Mouse (Mus musculus) midbrain, embryonic 12.5 days (tissue): ENCODE measurements at regions not wholly inside any gene's neighbourhood (a gene's known extent, or its start where the extent isn't known, plus 50 kb on each side); places are given as distances from the start of the nearest gene placed in this dataset.

Experiments used
- ATAC-seq: fragments of 200-750 bp; cut with Nextera tagmentation; 2 replicates; pipeline ENCODE4 v1.8.0; 2017; ENCODE audit warnings: low read depth, moderate TSS enrichment, moderate library complexity; ENCODE audit not compliant: low FRiP score
- H3K27ac ChIP-seq: fragments of 300-500 bp; sonication (generic); replicated peaks from 2 replicates; pipeline ENCODE4 v1.5.1; 2016; ENCODE audit warnings: mild to moderate bottlenecking
- H3K27me3 ChIP-seq: fragments of 300-500 bp; sonication (generic); 2 replicates; pipeline ENCODE4 v1.6.1; 2016; ENCODE audit warnings: mild to moderate bottlenecking
- H3K36me3 ChIP-seq: fragments of 300-500 bp; sonication (generic); 2 replicates; pipeline ENCODE4 v1.6.1; 2016
- H3K4me1 ChIP-seq: fragments of 300-500 bp; sonication (generic); 2 replicates; pipeline ENCODE4 v1.6.1; 2016
- H3K4me2 ChIP-seq: fragments of 300-500 bp; sonication (generic); replicated peaks from 2 replicates; pipeline ENCODE4 v1.6.1; 2016; ENCODE audit warnings: mild to moderate bottlenecking, moderate library complexity
- H3K4me3 ChIP-seq: fragments of 300-500 bp; sonication (generic); 2 replicates; pipeline ENCODE4 v1.5.1; 2016; ENCODE audit warnings: mild to moderate bottlenecking
- H3K9ac ChIP-seq: fragments of 300-500 bp; sonication (generic); replicated peaks from 2 replicates; pipeline ENCODE4 v1.6.1; 2016; ENCODE audit warnings: mild to moderate bottlenecking, moderate library complexity
- H3K9me3 ChIP-seq: fragments of 300-500 bp; sonication (generic); 2 replicates; pipeline ENCODE4 v1.6.1; 2016; ENCODE audit warnings: mild to moderate bottlenecking
- WGBS: fragments of 180-500 bp; shearing (Covaris S2); methylation state at CpG from one replicate; pipeline ENCODE4 v1.1.7; 2016; 5-methylcytosine and 5-hydroxymethylcytosine counted together

DNA sequence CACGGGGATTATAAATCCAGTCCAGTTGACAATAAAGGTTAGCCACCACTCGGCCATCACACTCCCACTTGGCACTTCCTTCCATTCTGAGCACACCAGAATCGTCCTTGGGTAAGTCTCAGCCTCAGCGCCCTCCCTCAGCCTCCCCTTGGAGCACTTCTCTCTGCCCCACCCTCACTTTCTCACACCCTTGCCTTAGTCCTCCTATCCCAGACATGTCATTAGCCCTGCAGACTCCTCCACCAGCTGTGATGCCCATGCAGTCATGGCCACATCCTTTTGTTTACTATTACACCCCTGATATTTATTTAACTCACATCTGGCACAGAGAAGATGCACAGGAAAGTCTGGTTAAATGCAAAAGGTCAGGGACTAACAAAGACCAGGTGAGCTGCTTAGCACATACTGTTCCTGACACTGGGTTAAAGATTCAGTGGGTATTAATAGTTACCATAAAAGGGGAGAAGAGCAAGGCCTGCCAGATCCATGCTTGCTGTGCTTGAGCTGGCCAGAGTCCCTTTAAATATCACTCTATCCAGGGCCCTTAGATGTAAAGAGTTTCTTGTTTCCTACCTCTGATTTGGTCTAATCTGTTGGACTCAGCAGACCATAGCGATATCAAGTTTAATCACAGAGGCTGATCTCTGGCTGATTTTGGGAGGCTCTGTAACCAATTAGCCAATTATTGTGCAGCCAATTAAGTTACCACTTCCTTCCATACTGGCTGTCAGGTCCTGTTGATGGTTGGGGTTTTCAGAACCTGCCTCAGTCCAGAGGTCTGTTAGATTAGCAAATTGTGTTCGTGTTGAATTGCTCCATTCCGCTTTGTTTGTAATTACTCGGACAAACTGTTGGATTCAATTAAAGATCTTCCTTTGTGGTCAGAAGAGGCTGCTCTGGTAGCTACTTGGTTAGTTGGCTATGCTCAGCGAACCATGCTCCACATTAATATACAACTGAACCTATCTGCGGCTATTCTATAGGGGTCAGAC, 518.0 kb upstream of the Tmem132c start:
- Histone ChIP-seq H3K4me3 (no peak overlapping the region), H3K36me3 (no peaks in the 10 kb centered on the region), H3K4me1 (0 out of 2 replicates have a peak, but pooled peaks cover 2% of the 10 kb centered on the region), H3K27ac (no peak overlapping the region), H3K9me3 (no peaks in the 10 kb centered on the region), H3K27me3 (no peaks in the 10 kb centered on the region), H3K9ac (no peak overlapping the region), H3K4me2 (no peak overlapping the region)
- ATAC-seq: no peak
- WGBS: 70% methylated on average over 10 of the region's 10 CpGs

DNA sequence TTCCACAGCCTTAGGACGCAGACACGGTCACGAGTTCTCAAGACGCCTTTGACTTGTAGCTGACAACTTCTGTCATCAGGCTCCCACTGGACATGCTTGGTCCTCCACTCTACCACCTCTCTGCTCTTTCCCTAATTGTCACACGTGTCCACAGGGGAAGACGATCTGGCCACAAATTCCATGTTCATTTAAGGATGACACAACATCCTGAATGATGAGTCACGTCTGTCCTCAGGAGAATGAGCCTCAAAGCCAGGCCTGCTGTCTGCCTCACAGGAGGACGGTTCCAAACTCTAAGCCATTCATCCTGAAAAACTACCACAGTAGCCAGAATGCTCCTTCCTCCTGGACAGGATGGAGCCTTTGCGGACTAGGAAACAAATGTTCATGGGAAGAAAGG, 517.3 kb upstream of the Tmem132c start:
- no peak overlapping the region for H3K9ac ChIP-seq
- no peak overlapping the region for H3K27ac ChIP-seq
- no peak for ATAC-seq
- H3K9me3 ChIP-seq: no peaks in the 10 kb centered on the region
- no peak overlapping the region for H3K4me3 ChIP-seq
- H3K36me3 ChIP-seq: no peaks in the 10 kb centered on the region
- no peaks in the 10 kb centered on the region for H3K27me3 ChIP-seq
- 0 out of 2 replicates have a peak, but pooled peaks cover 2% of the 10 kb centered on the region for H3K4me1 ChIP-seq
- no peak overlapping the region for H3K4me2 ChIP-seq
- 88% methylated on average over 9 of the region's 9 CpGs for WGBS

DNA sequence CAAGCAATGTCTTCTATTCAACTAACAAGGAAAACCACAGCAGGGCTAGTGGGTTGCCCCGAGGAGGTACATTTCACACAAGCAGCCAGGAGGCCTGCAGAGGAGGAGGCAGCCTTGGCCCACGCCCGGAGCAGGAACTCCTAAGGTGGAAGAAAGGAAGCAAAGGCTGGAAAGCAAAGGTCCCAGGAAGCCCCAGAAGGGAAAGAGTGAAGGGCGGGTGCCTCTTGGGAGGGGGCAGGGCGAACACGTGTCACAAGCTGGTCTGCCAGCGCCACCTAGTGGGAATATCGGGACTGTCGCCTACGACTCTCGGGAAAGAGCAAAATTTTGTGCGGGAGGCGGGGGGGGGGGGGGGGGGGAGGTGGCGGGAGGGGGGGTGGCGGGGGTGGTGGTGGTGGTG, 508.1 kb upstream of the Tmem132c start:
- peak overlapping the region; percentile 25 for H3K4me3 ChIP-seq
- H3K27me3 ChIP-seq: no peaks in the 10 kb centered on the region
- H3K4me1 ChIP-seq: 0 out of 2 replicates have a peak, but pooled peaks cover 6% of the 10 kb centered on the region
- no peaks in the 10 kb centered on the region for H3K9me3 ChIP-seq
- H3K27ac ChIP-seq: no peak overlapping the region
- WGBS: 5% methylated on average over 4 of the region's 15 CpGs
- H3K9ac ChIP-seq: no peak overlapping the region
- no peaks in the 10 kb centered on the region for H3K36me3 ChIP-seq
- H3K4me2 ChIP-seq: peak overlapping the region; percentile 50
- peak; percentile 70 for ATAC-seq

DNA sequence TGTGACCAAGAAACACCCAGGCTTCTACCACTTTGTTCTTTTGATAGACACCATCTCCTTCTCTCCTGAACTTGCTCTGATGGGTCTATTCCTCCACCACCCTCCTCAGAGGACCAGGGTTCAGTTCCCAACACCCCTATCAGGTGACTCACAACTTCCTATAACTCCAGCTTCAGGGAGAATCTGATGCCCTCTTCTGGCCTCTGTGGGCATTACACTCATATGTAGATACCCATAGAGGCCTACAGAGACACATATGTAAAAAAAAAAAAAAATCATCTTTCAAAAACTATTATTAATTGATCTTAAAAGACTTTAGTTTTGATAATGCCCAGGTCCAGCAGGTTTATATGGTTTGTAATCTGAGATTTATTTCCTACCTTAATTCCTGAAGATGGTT, 505.9 kb upstream of the Tmem132c start:
- no peak overlapping the region for H3K4me2 ChIP-seq
- peaks cover 6% of the 10 kb centered on the region; the same call in 1 of the 2 replicates for H3K4me1 ChIP-seq
- H3K4me3 ChIP-seq: no peak overlapping the region
- H3K27me3 ChIP-seq: no peaks in the 10 kb centered on the region
- no peak overlapping the region for H3K27ac ChIP-seq
- H3K9ac ChIP-seq: no peak overlapping the region
- H3K36me3 ChIP-seq: no peaks in the 10 kb centered on the region
- no peaks in the 10 kb centered on the region for H3K9me3 ChIP-seq
- ATAC-seq: no peak

DNA sequence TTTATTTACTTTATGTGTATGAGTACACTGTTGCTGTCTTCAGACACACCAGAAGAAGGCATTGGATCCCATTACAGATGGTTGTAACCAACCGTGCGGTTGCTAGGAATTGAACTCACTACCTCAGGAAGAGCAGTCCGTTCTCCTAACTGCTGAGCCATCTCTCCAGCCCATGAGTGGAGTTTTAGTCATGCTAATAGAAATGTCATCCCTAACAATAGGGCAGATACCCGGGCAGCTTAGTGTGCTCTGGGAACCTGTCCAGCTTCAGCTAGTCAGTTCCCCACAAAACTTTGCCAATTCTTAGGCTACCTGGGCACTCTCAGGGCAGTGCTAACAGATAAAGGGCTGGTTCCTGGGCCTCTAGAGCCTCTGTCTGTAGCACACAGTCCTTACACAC, 503.9 kb upstream of the Tmem132c start:
- Histone ChIP-seq H3K4me2 (no peak overlapping the region), H3K9ac (no peak overlapping the region), H3K27ac (no peak overlapping the region), H3K4me1 (peaks cover 6% of the 10 kb centered on the region; the same call in 1 of the 2 replicates), H3K9me3 (no peaks in the 10 kb centered on the region), H3K36me3 (no peaks in the 10 kb centered on the region), H3K4me3 (no peak overlapping the region), H3K27me3 (no peaks in the 10 kb centered on the region)
- no peak for ATAC-seq
- 68% methylated on average over 4 of the region's 4 CpGs for WGBS

DNA sequence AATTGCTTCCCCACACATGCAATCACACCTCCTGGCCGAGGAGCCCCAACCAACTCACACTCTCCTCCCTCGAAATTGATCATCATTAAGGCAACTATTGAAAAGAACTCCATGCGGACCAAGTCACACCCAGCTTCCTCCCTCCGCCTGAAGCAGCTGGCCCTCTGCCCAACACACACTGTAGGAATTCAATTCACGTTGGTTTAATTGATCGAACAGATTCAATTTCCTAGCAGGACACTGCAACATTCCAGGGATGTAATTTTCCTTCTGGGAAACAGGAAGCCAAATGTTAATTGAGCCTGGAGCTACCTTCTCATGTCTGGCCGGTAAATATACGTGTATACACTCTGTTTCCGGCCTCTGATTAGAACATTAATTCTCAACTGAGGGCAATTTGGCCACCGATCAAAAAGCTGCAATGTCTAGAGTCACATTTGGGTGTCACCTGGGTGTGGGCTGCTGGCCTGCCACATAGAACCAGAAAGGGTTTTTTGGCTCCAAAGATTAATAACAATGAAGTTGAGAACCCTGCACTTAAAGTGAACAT, 500.7 kb upstream of the Tmem132c start:
- Histone ChIP-seq H3K36me3 (no peaks in the 10 kb centered on the region), H3K9ac (no peak overlapping the region), H3K4me2 (no peak overlapping the region), H3K27me3 (no peaks in the 10 kb centered on the region), H3K9me3 (peaks cover 4% of the 10 kb centered on the region; the same call in 1 of the 2 replicates), H3K27ac (no peak overlapping the region), H3K4me1 (no peaks in the 10 kb centered on the region; the same call in 1 of the 2 replicates), H3K4me3 (no peak overlapping the region)
- WGBS: 74% methylated on average over 10 of the region's 10 CpGs
- no peak for ATAC-seq

DNA sequence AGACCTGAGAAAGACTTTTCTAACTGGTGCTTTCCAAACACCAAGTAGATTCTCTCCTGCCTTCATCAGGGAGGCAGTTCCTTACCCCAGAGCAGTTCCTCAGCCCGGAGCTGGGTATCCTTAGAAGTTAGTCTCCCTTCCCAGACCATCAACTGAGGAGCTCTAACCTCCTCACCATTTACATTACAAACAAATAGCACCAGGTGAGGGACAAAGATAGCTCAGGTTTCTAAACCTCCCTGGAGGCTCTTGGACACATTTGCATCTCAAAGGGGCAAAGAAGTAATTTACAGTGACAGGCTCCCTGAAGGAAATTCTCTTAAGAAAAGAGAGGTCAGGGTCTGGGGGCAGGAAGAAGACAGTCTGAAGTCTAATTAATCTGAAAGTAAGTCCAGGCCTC, 486.5 kb upstream of the Tmem132c start:
- Histone ChIP-seq H3K4me3 (no peak overlapping the region), H3K4me2 (no peak overlapping the region), H3K9me3 (no peaks in the 10 kb centered on the region), H3K9ac (no peak overlapping the region), H3K36me3 (no peaks in the 10 kb centered on the region), H3K4me1 (0 out of 2 replicates have a peak, but pooled peaks cover 7% of the 10 kb centered on the region), H3K27ac (no peak overlapping the region), H3K27me3 (0 out of 2 replicates have a peak, but pooled peaks cover 6% of the 10 kb centered on the region)
- ATAC-seq: no peak
- WGBS: 25% methylated on average over 1 of the region's 1 CpGs

DNA sequence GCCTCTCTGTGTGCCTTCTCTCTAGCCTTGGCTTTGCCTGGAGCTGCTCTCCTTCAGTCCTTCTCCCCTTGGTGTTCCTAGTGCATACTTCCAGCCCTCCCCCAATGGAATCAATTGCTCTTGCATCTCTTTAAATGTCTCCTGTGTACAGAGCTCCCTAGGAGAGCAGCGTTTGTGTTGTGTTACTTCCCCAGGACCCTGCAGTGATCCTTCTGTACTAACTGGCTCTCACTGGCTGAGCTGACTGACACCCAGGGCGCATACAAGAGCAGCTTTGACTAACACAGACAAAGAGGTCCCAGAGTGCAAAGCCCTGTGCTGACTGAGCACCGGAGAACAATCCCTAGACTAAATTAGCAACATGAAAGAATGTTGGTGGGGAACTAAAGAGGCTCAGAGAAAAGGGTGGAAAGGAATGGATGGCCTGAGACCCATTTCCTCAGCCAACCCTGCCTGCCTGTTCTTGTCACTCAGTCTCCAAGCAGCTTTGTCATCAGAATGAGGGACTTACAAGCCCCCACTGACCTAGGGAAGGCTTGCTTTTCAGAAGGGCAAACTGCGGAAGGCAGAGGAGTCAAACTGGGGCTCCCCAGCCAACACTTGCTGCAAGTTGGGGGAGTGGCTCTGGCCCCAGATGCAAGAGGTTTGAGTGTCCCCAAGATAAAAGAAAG, 476.4 kb upstream of the Tmem132c start:
- 5% methylated on average over 4 of the region's 4 CpGs for WGBS
- Histone ChIP-seq H3K9ac (no peak overlapping the region), H3K4me3 (no peak overlapping the region), H3K9me3 (no peaks in the 10 kb centered on the region), H3K4me2 (no peak overlapping the region), H3K27me3 (peaks cover 8% of the 10 kb centered on the region), H3K4me1 (peaks cover 15% of the 10 kb centered on the region), H3K36me3 (no peaks in the 10 kb centered on the region), H3K27ac (peak overlapping the region; percentile 58)
- peak; percentile 90 for ATAC-seq

DNA sequence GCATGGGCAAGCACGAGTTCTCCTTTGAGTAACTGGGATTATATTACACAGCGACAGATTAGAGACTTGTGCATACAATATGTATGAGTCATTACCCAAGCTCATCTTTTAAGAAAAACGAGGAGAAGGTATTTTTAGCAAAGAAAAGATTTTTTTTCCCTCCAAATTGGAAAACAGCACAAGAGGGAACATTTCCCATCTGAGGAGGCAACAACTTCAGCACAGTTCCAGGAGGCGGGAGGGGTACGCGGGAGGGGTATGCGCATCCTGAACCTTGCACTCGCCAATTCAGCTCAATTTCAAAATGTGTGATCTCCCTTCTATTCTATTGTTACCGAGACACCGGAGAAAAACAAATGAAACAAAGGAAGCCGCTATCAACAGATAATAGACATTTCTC, 472.6 kb upstream of the Tmem132c start:
- peaks cover 5% of the 10 kb centered on the region for H3K27me3 ChIP-seq

DNA sequence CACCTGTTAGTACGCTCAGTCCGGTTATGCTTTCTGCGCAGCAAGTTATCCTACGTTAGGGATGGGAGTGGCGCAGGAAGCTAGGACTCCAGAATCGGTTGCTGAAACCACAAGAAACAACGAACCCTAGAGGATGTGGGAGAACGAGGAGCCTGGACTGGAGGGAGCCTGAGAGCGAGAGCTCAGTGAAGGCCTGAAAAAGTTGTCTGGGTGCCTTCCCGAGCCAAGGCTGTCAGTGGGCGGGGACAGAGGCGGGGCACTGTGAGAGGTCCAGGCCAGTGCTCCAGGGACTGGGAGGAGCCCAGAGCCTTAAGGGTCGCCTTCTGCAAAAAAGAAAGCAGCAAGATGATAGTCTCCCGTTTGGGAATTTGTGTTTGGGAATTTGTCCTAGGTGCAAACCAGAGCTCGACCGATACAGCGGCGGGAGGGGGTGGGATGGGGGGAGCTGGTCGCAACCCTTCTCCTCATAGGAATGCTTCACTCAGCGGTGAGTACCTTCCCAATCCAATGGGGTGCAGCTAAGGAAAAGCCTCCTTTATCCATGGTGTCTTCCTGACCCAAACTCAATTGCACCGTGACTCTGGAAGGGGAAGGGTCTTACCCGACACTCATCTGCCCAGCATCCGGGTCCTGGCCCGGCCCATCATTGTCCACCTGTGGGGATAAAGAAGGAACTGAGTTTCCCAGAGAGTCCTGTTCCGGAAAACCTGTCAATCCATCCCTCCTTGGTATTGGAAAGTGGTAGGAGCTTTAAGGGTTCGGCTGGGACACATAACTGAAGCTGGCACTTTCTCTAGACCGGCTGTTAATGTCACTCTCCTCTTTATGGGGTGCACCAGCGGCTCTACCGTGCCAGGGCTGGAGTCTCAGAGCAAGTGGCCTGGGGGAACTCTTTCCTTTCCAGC, 453.6 kb upstream of the Tmem132c start:
- peaks cover 13% of the 10 kb centered on the region; the same call in 1 of the 2 replicates for H3K4me1 ChIP-seq
- peak overlapping the region; percentile 62 for H3K4me2 ChIP-seq
- no peak overlapping the region for H3K27ac ChIP-seq
- H3K27me3 ChIP-seq: peaks cover 24% of the 10 kb centered on the region
- no peaks in the 10 kb centered on the region for H3K36me3 ChIP-seq
- H3K4me3 ChIP-seq: peak overlapping the region; percentile 41
- WGBS: 5% methylated on average over 29 of the region's 29 CpGs
- H3K9ac ChIP-seq: peak overlapping the region; percentile 32
- no peaks in the 10 kb centered on the region; the same call in 1 of the 2 replicates for H3K9me3 ChIP-seq
- ATAC-seq: peak; percentile 88

More for the DNA sequence above, 472.6 kb upstream of the Tmem132c start:
- Histone ChIP-seq H3K9ac (no peak overlapping the region), H3K9me3 (no peaks in the 10 kb centered on the region), H3K4me3 (peak overlapping the region; percentile 14), H3K27ac (no peak overlapping the region), H3K4me1 (peaks cover 15% of the 10 kb centered on the region), H3K36me3 (no peaks in the 10 kb centered on the region), H3K4me2 (peak overlapping the region; percentile 41)
- ATAC-seq: no peak
- 18% methylated on average over 11 of the region's 11 CpGs for WGBS

DNA sequence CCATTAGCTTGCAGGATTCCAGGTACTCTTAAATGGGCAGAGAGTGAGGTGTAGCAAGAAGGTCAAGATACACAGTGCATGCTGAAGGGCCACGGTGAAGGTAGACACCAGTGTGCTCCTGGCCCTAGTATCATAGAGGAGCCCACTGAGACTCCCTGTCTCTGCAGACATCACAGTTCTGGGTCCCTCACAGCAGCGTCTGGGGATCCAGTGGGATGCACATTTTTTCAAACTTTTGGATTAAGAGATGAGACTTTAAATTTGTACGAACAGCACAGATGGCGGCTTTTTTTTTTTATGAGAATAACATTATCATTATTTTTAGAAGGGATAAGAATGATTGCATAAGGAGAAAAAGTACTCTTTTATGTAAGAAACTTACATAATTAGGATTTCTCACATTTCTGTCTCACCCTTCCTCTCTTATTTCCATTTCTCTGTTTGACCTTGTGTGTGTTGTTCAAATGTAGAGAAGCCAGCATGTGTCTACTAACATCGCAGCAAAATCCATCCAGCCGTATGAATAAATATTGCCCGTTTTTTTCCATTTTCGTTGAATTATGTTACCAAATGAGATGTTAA, 441.8 kb upstream of the Tmem132c start:
- Histone ChIP-seq H3K27me3 (no peaks in the 10 kb centered on the region), H3K4me2 (no peak overlapping the region), H3K36me3 (no peaks in the 10 kb centered on the region), H3K4me3 (no peak overlapping the region), H3K4me1 (no peaks in the 10 kb centered on the region), H3K9me3 (no peaks in the 10 kb centered on the region), H3K27ac (no peak overlapping the region), H3K9ac (no peak overlapping the region)
- no peak for ATAC-seq
- WGBS: 90% methylated on average over 8 of the region's 8 CpGs
